Mouse (Mus musculus) forebrain, embryonic 14.5 days (tissue): ENCODE measurements around the gene Agbl4. TPM values are rescaled to one million over a fixed set of nuclear protein-coding genes. Genes with fewer than 3 reads are reported as not detected.

Experiments
- ATAC-seq: fragments of 200-750 bp; cut with Nextera tagmentation; 2 replicates; pipeline ENCODE4 v1.8.0; 2017; ENCODE audit warnings: mild to moderate bottlenecking, moderate library complexity
- DNase-seq: peaks from one replicate; pipeline ENCODE4 v3.0.0-alpha.2; 2015; ENCODE audit warnings: low spot score
- H3K27ac ChIP-seq: fragments of 300-500 bp; sonication (generic); 2 replicates; pipeline ENCODE4 v1.5.1; 2014; ENCODE audit warnings: low read depth, mild to moderate bottlenecking, control low read depth, low read length, moderate library complexity
- H3K27me3 ChIP-seq: fragments of 300-500 bp; sonication (generic); replicated peaks from 2 replicates; pipeline ENCODE4 v1.6.1; 2014; ENCODE audit warnings: low read length, control low read depth, mixed read lengths; ENCODE audit not compliant: control insufficient read depth, insufficient read depth
- H3K36me3 ChIP-seq: fragments of 300-500 bp; sonication (generic); 2 replicates; pipeline ENCODE4 v1.6.1; 2014; ENCODE audit warnings: low read length, control low read depth; ENCODE audit not compliant: control insufficient read depth, insufficient read depth
- H3K4me1 ChIP-seq: fragments of 300-500 bp; sonication (generic); 2 replicates; pipeline ENCODE4 v1.6.1; 2014; ENCODE audit warnings: antibody characterized with exemption, low read length, control low read depth; ENCODE audit not compliant: control insufficient read depth, insufficient read depth
- H3K4me2 ChIP-seq: fragments of 300-500 bp; sonication (generic); 2 replicates; pipeline ENCODE4 v1.6.1; 2014; ENCODE audit warnings: mild to moderate bottlenecking, control low read depth, low read length
- H3K4me3 ChIP-seq: fragments of 300-500 bp; sonication (generic); 2 replicates; pipeline ENCODE4 v1.5.1; 2014; ENCODE audit warnings: low read depth, low read length, control low read depth
- H3K9ac ChIP-seq: fragments of 300-500 bp; sonication (generic); 2 replicates; pipeline ENCODE4 v1.6.1; 2014; ENCODE audit warnings: mild to moderate bottlenecking, low read length, control low read depth, moderate library complexity
- H3K9me3 ChIP-seq: fragments of 300-500 bp; sonication (generic); replicated peaks from 2 replicates; pipeline ENCODE4 v1.6.1; 2016; ENCODE audit warnings: low read length, control low read depth, mixed read lengths; ENCODE audit not compliant: control insufficient read depth
- WGBS: fragments of 180-500 bp; shearing (Covaris S2); extraction: QIAGEN DNeasy Blood & Tissue Kit; methylation state at CpG from one replicate; pipeline ENCODE4 v1.1.7; 2014; 5-methylcytosine and 5-hydroxymethylcytosine counted together
- polyA plus RNA-seq: library from polyadenylated mRNA; unstranded; fragments of >200 nt; fragmentation: Nextera tagmentation; extraction: Ambion mirVana; gene quantifications from 2 replicates; pipeline ENCODE4 v1.2.1, GENCODE M21; 2014

Gene Agbl4
- polyA plus RNA-seq, 1 experiment from 2014 or later, result 2.3 TPM

GRCm38 (mm10) chr4:111447918-111448317, 1050.5 kb downstream of the Agbl4 start:
- peaks cover 18% of the 10 kb centered on the region for H3K4me1 ChIP-seq
- ATAC-seq (no peak), DNase-seq (no peak)
- H3K36me3 ChIP-seq, result peaks cover 10% of the 10 kb centered on the region
- H3K27me3 ChIP-seq, result peaks cover 4% of the 10 kb centered on the region
- H3K9ac ChIP-seq, result no peak overlapping the region
- no peak overlapping the region for H3K4me2 ChIP-seq
- no peaks in the 10 kb centered on the region for H3K9me3 ChIP-seq
- WGBS, result 80% methylated on average over 3 of the region's 3 CpGs
- H3K4me3 ChIP-seq, result no peak overlapping the region
- no peak overlapping the region for H3K27ac ChIP-seq

GRCm38 (mm10) chr4:111448586-111448985, 1051.1 kb downstream of the Agbl4 start:
- Histone ChIP-seq H3K9me3 (no peaks in the 10 kb centered on the region), H3K36me3 (peaks cover 10% of the 10 kb centered on the region), H3K9ac (no peak overlapping the region), H3K4me3 (no peak overlapping the region), H3K27me3 (peaks cover 4% of the 10 kb centered on the region), H3K27ac (no peak overlapping the region), H3K4me2 (no peak overlapping the region), H3K4me1 (peaks cover 12% of the 10 kb centered on the region)
- 98% methylated on average over 4 of the region's 4 CpGs for WGBS
- no peak for DNase-seq
- ATAC-seq, result no peak

GRCm38 (mm10) chr4:111449442-111450199, 1052.2 kb downstream of the Agbl4 start:
- H3K4me1 ChIP-seq, result peaks cover 4% of the 10 kb centered on the region; the same call in 1 of the 2 replicates
- WGBS, result 78% methylated on average over 7 of the region's 7 CpGs
- DNase-seq (no peak), ATAC-seq (no peak)
- H3K9me3 ChIP-seq, result no peaks in the 10 kb centered on the region
- no peak overlapping the region for H3K9ac ChIP-seq
- H3K4me2 ChIP-seq, result no peak overlapping the region
- peaks cover 4% of the 10 kb centered on the region for H3K27me3 ChIP-seq
- H3K27ac ChIP-seq, result no peak overlapping the region
- no peak overlapping the region for H3K4me3 ChIP-seq
- peaks cover 16% of the 10 kb centered on the region for H3K36me3 ChIP-seq

- DNase-seq (no peak), ATAC-seq (no peak)
- Histone ChIP-seq H3K4me2 (no peak overlapping the region), H3K27me3 (no peaks in the 10 kb centered on the region), H3K4me3 (no peak overlapping the region), H3K9me3 (no peaks in the 10 kb centered on the region), H3K36me3 (peaks cover 24% of the 10 kb centered on the region), H3K27ac (no peak overlapping the region), H3K9ac (no peak overlapping the region), H3K4me1 (no peaks in the 10 kb centered on the region)
- 82% methylated on average over 7 of the region's 7 CpGs for WGBS
Observed at GRCm38 (mm10) chr4:111451283-111451918, 1053.9 kb downstream of the Agbl4 start.

GRCm38 (mm10) chr4:111452192-111452591, 1054.7 kb downstream of the Agbl4 start:
- no peak overlapping the region for H3K9ac ChIP-seq
- no peak overlapping the region for H3K4me3 ChIP-seq
- 96% methylated on average over 5 of the region's 5 CpGs for WGBS
- no peaks in the 10 kb centered on the region for H3K9me3 ChIP-seq
- no peak overlapping the region for H3K4me2 ChIP-seq
- no peaks in the 10 kb centered on the region for H3K4me1 ChIP-seq
- peaks cover 24% of the 10 kb centered on the region for H3K36me3 ChIP-seq
- no peak overlapping the region for H3K27ac ChIP-seq
- H3K27me3 ChIP-seq, result no peaks in the 10 kb centered on the region
- DNase-seq (no peak), ATAC-seq (no peak)

GRCm38 (mm10) chr4:111453275-111453674, 1055.8 kb downstream of the Agbl4 start:
- no peak overlapping the region for H3K4me3 ChIP-seq
- no peak overlapping the region for H3K4me2 ChIP-seq
- H3K4me1 ChIP-seq, result no peaks in the 10 kb centered on the region
- no peak overlapping the region for H3K27ac ChIP-seq
- H3K9me3 ChIP-seq, result no peaks in the 10 kb centered on the region
- H3K36me3 ChIP-seq, result peaks cover 24% of the 10 kb centered on the region
- H3K27me3 ChIP-seq, result no peaks in the 10 kb centered on the region
- ATAC-seq, result no peak
- H3K9ac ChIP-seq, result no peak overlapping the region
- DNase-seq, result peak; percentile 22
- 71% methylated on average over 3 of the region's 3 CpGs for WGBS

- DNase-seq (no peak), ATAC-seq (no peak)
- Histone ChIP-seq H3K27me3 (no peaks in the 10 kb centered on the region), H3K4me2 (no peak overlapping the region), H3K4me1 (no peaks in the 10 kb centered on the region), H3K27ac (no peak overlapping the region), H3K9ac (no peak overlapping the region), H3K9me3 (no peaks in the 10 kb centered on the region), H3K4me3 (no peak overlapping the region), H3K36me3 (peaks cover 28% of the 10 kb centered on the region)
- WGBS, result 91% methylated on average over 5 of the region's 5 CpGs
Observed at GRCm38 (mm10) chr4:111455621-111456020, 1058.2 kb downstream of the Agbl4 start.

- H3K36me3 ChIP-seq, result peaks cover 30% of the 10 kb centered on the region
Observed at GRCm38 (mm10) chr4:111457568-111457967, 1060.1 kb downstream of the Agbl4 start.

GRCm38 (mm10) chr4:111467293-111467773, 1069.9 kb downstream of the Agbl4 start:
- Histone ChIP-seq H3K27ac (no peak overlapping the region), H3K4me3 (no peak overlapping the region), H3K4me2 (no peak overlapping the region), H3K9ac (no peak overlapping the region), H3K4me1 (0 out of 2 replicates have a peak, but pooled peaks cover 3% of the 10 kb centered on the region), H3K9me3 (no peaks in the 10 kb centered on the region), H3K36me3 (no peaks in the 10 kb centered on the region), H3K27me3 (no peaks in the 10 kb centered on the region)
- WGBS, result 77% methylated on average over 2 of the region's 2 CpGs
- ATAC-seq (no peak), DNase-seq (peak; percentile 25)

More at GRCm38 (mm10) chr4:111457568-111457967, 1060.1 kb downstream of the Agbl4 start:
- Histone ChIP-seq H3K27ac (no peak overlapping the region), H3K9ac (no peak overlapping the region), H3K4me2 (no peak overlapping the region), H3K9me3 (no peaks in the 10 kb centered on the region), H3K27me3 (no peaks in the 10 kb centered on the region), H3K4me1 (no peaks in the 10 kb centered on the region), H3K4me3 (no peak overlapping the region)
- DNase-seq (no peak), ATAC-seq (no peak)
- WGBS, result 39% methylated on average over 5 of the region's 5 CpGs
